Mouse (Mus musculus) liver, adult 2 months (tissue): Measurements from ENCODE around the gene Mast1. TPM values are rescaled to one million over a fixed set of nuclear protein-coding genes. Genes with fewer than 3 reads are reported as not detected.
A peak's percentile ranks its signal among the peaks of the same experiment; 100 is the strongest.
"Not testable (repeated sequence)": the region's sequence is repeated elsewhere in the genome, so short reads cannot be mapped to it uniquely, and the experiment has no call there.

Source experiments
- DNase-seq: peaks from one replicate; pipeline ENCODE4 v3.0.0-alpha.2; 2011; ENCODE audit warnings: low read depth, low spot score; ENCODE audit errors: extremely low read depth
- H3K27ac ChIP-seq: fragments of 200-500 bp; replicated peaks from 2 replicates; pipeline ENCODE4 v1.5.1; 2012; ENCODE audit warnings: low read depth, mild to moderate bottlenecking, control low read depth, inconsistent platforms, low read length; ENCODE audit not compliant: insufficient read depth
- H3K27me3 ChIP-seq: fragments of 200-500 bp; 2 replicates; pipeline ENCODE4 v1.6.1; 2012; ENCODE audit warnings: mild to moderate bottlenecking, moderate library complexity, low read length, inconsistent platforms; ENCODE audit not compliant: control insufficient read depth, insufficient read depth
- H3K36me3 ChIP-seq: fragments of 200-500 bp; 2 replicates; pipeline ENCODE4 v1.6.1; 2012; ENCODE audit warnings: low read length, inconsistent platforms; ENCODE audit not compliant: control insufficient read depth, insufficient read depth
- H3K4me1 ChIP-seq: fragments of 200-500 bp; 2 replicates; pipeline ENCODE4 v1.6.1; 2011; ENCODE audit warnings: low read length; ENCODE audit not compliant: control insufficient read depth, insufficient read depth
- H3K4me3 ChIP-seq: fragments of 200-500 bp; 2 replicates; pipeline ENCODE4 v1.5.1; 2011; ENCODE audit warnings: low read depth, mild to moderate bottlenecking, control low read depth, low read length, moderate library complexity; ENCODE audit not compliant: insufficient read depth
- H3K79me2 ChIP-seq: fragments of 200-500 bp; 2 replicates; pipeline ENCODE4 v1.6.1; 2012; ENCODE audit warnings: inconsistent platforms, mild to moderate bottlenecking, low read length, moderate library complexity; ENCODE audit not compliant: control insufficient read depth, insufficient read depth
- H3K9ac ChIP-seq: fragments of 200-500 bp; 2 replicates; pipeline ENCODE4 v1.6.1; 2012; ENCODE audit warnings: low read depth, mild to moderate bottlenecking, control low read depth, inconsistent platforms, low read length
- CTCF ChIP-seq: fragments of 200-500 bp; IDR thresholded peaks from 2 replicates; pipeline ENCODE4 v1.5.1; 2011; ENCODE audit warnings: low read depth, low read length, control low read depth
- POLR2A ChIP-seq: fragments of 200-500 bp; IDR thresholded peaks from 2 replicates; pipeline ENCODE4 v1.6.1; 2011; ENCODE audit warnings: low read length, control low read depth; ENCODE audit not compliant: insufficient read depth; ENCODE audit errors: extremely low read depth
- WGBS: fragments of 180-500 bp; shearing (Covaris S2); methylation state at CpG from one replicate; pipeline ENCODE4 v1.1.7; 2018; 5-methylcytosine and 5-hydroxymethylcytosine counted together
- polyA plus RNA-seq: library from polyadenylated mRNA; depleted of rRNA; stranded (reverse); fragments of >200 nt; gene quantifications from 2 replicates; pipeline ENCODE4 v1.2.3, GENCODE M21; 2012
- total RNA-seq: library from RNA; depleted of rRNA; stranded (reverse); fragments of >200 nt; gene quantifications from 2 replicates; pipeline ENCODE4 v1.2.3, GENCODE M21; 2014

Gene Mast1
- total and polyA plus RNA-seq, 2 experiments, result 0.09 to 0.43 TPM

DNA sequence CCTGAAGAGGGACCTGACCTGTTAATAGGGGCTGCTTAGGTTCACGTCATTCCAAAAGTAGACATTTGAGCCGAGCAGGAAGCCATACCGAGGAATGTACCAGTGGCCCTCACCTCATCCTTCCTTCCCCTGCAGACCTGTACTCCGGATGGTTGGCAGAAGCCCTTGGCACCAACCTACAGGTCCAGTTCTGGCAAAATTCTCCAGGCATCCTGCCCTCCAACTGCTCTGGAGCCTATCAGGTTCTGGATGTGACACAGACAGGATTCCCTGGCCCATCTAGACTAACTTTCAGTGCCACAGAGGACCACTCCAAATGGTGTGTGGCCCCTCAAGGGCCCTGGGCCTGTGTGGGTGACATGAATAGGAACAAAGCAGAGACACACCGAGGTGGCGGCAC, 26.6 kb downstream of the Mast1 start:
- no peak overlapping the region for H3K27ac ChIP-seq
- no peaks in the 10 kb centered on the region for H3K36me3 ChIP-seq
- WGBS, result 79% methylated on average over 6 of the region's 6 CpGs
- peaks cover 4% of the 10 kb centered on the region; the same call in 1 of the 2 replicates for H3K79me2 ChIP-seq
- no peaks in the 10 kb centered on the region for H3K27me3 ChIP-seq
- H3K4me3 ChIP-seq, result no peak overlapping the region
- TF ChIP-seq CTCF (no peak), POLR2A (no peak)
- H3K4me1 ChIP-seq, result peaks cover 11% of the 10 kb centered on the region; the same call in 1 of the 2 replicates
- no peak for DNase-seq
- H3K9ac ChIP-seq, result no peak overlapping the region

DNA sequence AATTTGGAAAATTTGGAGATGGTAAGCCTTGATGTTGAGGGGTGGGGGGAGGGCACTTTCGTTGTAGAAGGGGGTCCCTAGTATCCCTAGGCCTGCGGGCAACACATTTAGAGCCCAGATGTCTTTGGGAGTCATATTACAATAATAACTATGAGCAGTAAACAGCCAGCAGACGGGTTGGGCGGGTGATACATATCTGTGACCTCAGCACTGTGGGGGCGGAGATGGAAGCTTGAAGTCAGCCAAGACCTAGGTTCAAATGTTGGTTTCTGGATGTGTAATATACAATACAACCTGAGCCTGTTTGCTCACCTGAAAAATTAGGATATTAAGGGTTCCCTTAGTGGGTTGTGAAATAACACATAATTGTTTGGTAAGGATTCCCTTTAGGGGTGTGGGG, 27.2 kb downstream of the Mast1 start:
- DNase-seq, result no peak
- H3K27me3 ChIP-seq, result no peaks in the 10 kb centered on the region
- H3K9ac ChIP-seq, result no peak overlapping the region
- peaks cover 11% of the 10 kb centered on the region; the same call in 1 of the 2 replicates for H3K4me1 ChIP-seq
- H3K36me3 ChIP-seq, result no peaks in the 10 kb centered on the region
- 80% methylated on average over 5 of the region's 5 CpGs for WGBS
- H3K27ac ChIP-seq, result no peak overlapping the region
- H3K79me2 ChIP-seq, result peaks cover 4% of the 10 kb centered on the region; the same call in 1 of the 2 replicates
- no peak overlapping the region for H3K4me3 ChIP-seq
- no peak for TF ChIP-seq POLR2A
- no peak for TF ChIP-seq CTCF

- WGBS, result 54% methylated on average over 20 of the region's 20 CpGs
- H3K4me1 ChIP-seq, result peaks cover 11% of the 10 kb centered on the region; the same call in 1 of the 2 replicates
- TF ChIP-seq CTCF (no peak), POLR2A (no peak)
- H3K36me3 ChIP-seq, result no peaks in the 10 kb centered on the region
- peak overlapping the region; percentile 76 for H3K9ac ChIP-seq
- H3K27me3 ChIP-seq, result no peaks in the 10 kb centered on the region
- peak overlapping the region; percentile 72 for H3K4me3 ChIP-seq
- H3K79me2 ChIP-seq, result peaks cover 4% of the 10 kb centered on the region; the same call in 1 of the 2 replicates
- H3K27ac ChIP-seq, result no peak overlapping the region
- DNase-seq, result no peak
Measured at GRCm38 (mm10) chr8:84909162-84909767, 27.9 kb downstream of the Mast1 start.

DNA sequence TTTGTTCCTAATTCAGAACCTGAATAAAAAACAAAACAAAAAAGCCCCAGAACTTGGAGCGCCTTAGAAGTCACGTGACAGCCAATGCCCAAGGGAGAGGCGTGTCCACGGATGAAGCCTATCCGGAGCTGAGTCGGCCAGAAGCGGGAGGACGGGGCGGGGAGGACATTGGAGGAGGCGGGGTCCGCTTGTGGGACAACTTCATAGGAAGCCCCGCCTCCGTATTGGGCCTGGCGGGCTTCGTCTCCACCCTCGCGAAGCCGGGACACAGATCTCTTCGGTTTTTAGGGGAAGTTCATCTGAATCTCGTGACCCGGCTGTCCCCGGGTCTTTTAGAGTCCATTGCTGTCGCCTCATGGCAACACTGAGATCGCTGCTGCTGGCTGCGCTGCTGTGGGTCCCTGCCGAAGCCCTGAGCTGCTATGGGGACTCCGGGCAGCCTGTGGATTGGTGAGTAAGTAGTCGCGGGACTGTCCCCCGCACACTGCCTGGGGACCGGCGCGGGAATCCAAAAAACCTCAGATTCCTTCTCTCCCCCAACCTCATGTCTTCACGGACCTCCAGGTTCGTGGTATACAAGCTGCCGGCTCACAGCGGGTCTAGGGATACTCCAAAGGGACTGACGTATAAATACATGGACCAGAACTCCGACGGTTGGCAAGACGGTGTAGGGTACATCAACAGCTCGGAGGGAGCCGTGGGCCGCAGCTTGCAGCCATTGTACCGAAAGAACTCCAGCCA, 28.6 kb downstream of the Mast1 start, which contains the start of gene Dnase2a:
Gene Dnase2a, plus strand, starts transcription at position 140 of the 741 bp plus-strand sequence.
- DNase-seq, result peak; percentile 93
- Histone ChIP-seq H3K9ac (peak within 1 kb of the TSS; percentile 76), H3K79me2 (peaks cover 4% of the 10 kb centered on the region; the same call in 1 of the 2 replicates), H3K36me3 (no peaks in the 10 kb centered on the region), H3K27ac (peak within 1 kb of the TSS; percentile 66), H3K4me1 (peaks cover 8% of the 10 kb centered on the region; the same call in 1 of the 2 replicates), H3K4me3 (peak within 1 kb of the TSS; percentile 72), H3K27me3 (no peaks in the 10 kb centered on the region)
- TF ChIP-seq CTCF (0 out of 2 replicates have a peak, but pooled peaks have one; percentile 1), POLR2A (peak; percentile 19; the same call in 1 of the 2 replicates)
- under 1% methylated on average over 45 of the region's 45 CpGs for WGBS

DNA sequence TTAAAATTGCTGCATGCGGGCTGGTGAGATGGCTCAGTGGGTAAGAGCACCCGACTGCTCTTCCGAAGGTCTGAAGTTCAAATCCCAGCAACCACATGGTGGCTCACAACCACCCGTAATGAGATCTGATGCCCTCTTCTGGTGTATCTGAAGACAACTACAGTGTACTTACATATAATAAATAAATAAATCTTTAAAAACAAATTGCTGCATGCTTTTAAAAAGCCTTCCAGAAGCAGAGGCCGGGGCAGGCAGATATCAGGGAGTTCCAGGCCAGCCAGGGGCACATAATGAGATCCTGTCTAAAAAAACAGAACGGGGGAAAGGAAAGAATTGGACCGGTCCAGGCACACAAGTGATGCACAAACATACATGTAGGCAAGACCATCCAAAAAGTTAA, 29.2 kb downstream of the Mast1 start:
- not testable (repeated sequence) for H3K36me3 ChIP-seq, H3K27me3 ChIP-seq, H3K79me2 ChIP-seq, DNase-seq, H3K9ac ChIP-seq, H3K4me1 ChIP-seq
- WGBS, result 10% methylated on average over 7 of the region's 7 CpGs
- Histone ChIP-seq H3K27ac (0 out of 2 replicates have a peak overlapping the region, but pooled peaks have one; percentile 36), H3K4me3 (peak overlapping the region; percentile 26; the same call in 1 of the 2 replicates)

GRCm38 (mm10) chr8:84907493-84907892, 29.7 kb downstream of the Mast1 start:
- no peak overlapping the region for H3K4me3 ChIP-seq
- H3K4me1 ChIP-seq, result peaks cover 3% of the 10 kb centered on the region; the same call in 1 of the 2 replicates
- no peak overlapping the region for H3K9ac ChIP-seq
- H3K27me3 ChIP-seq, result no peaks in the 10 kb centered on the region
- peaks cover 4% of the 10 kb centered on the region; the same call in 1 of the 2 replicates for H3K79me2 ChIP-seq
- H3K36me3 ChIP-seq, result no peaks in the 10 kb centered on the region
- no peak overlapping the region for H3K27ac ChIP-seq
- 62% methylated on average over 8 of the region's 8 CpGs for WGBS
- TF ChIP-seq POLR2A, result no peak
- no peak for TF ChIP-seq CTCF
- DNase-seq, result no peak
